Mouse (Mus musculus): ENCODE results near the gene Sult1e1.

Gene Sult1e1

DNA sequence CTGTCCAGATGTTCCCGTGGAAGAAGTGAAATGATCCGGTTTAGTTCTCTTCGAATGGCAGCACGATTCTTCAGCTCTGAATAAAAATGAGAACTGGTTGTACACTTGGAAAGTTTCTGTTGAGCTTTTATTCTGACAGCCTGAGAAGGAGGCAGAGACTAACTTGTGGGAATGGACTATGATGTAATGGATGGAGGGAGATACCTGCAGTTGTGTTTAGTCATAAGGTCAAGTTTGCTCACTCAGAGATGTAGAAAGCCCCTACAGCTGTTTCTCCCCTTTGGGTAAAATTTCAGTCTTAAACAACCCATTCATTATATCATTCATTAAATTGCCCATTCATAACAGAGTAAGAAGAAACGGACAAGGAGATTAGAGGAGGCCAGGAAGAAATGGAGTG, at the start of gene Sult1e1:
Gene Sult1e1, minus strand, starts transcription at position 101 of the 400 bp plus-strand sequence.
- DNase-seq (ENCODE audit: low read depth, low spot score): no peak

DNA sequence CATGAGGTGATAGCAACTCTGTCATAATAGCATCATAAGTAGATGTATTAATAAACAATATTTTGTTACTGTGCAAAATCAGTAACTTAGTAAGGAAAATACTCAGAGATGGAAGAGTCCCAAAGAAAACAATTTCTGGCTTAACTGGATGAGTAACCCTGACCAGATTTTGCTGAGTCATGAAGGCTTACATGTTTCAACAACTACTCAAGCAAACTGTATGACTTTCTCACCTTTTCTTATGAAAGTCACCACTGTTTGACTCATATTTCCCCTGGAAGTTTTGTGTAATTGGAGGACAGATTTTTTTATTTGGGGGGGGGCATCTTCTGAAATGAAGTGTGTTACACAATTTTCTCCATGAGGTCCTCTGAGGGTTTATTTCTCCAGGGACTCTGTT, 31.3 kb upstream of the Sult1e1 start:
- peak; percentile 50 for DNase-seq (ENCODE audit: low read depth, low spot score)

DNA sequence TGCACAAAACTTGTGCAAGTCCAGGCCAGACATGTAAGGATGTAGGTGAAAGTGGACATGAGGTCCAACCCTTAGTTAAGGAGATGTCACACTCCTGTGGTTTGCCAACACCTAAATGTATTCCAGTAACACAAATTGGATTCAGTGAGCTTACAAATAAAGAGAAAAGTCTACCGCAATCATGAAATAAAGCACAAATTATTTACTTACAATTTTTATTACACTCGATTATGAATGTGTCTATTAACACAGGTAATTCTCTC, 23.7 kb upstream of the Sult1e1 start:
- no peak for DNase-seq (ENCODE audit: low read depth, low spot score)

DNA sequence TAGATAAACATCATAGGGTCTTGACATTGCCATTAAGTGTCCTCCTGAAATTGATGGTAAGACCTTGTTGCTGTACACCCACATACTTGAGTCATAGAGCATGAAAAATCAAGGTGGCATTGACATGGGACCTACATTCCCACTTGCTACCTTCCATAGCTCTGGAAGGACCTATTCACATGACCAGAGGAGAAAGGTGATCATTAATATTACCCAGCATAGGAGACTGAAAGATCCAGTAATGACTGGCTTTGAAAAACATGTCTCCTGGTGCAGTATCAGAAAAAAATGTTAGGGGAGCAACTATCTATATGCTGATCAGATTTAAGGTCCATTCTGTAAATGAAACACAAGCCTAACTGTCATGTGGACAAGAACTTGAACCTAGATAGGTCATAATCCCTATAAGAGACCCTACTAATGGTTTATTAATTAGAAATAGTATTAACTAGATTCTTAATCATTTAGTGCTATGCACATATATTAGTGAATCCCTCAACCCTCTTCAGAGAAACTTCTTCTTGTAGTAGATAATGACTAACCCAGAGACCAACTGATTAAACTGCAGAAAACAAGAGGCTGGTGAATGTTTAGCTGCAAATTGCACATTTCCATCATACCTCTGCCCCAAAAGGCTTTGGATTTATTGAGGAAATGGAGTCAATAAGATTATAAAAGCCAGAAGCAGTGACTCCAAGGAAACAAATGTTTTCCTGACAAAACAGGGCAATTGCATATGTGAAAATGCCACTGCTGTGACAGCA, 23.2 kb upstream of the Sult1e1 start:
- no peak for DNase-seq (ENCODE audit: low read depth, low spot score)

DNA sequence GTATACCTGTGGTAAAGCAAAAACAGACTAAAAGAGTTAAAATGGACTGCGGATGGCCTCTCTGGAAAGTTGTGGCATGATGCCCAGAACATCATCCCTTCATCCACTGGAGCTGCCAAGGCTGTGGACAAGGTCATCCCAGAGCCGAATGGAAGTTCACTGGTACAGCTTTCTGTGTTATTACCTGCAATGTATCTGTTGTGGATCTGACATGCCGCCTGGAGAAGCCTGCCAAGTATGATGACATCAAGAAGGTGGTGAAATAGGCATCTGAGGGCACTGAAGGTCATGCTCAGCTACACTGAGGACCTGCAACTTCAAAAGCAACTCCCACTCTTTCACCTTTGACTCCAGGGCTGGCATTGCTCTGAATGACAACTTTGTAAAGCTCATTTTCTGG, 9.6 kb upstream of the Sult1e1 start:
- no peak for DNase-seq (ENCODE audit: low read depth, low spot score)

DNA sequence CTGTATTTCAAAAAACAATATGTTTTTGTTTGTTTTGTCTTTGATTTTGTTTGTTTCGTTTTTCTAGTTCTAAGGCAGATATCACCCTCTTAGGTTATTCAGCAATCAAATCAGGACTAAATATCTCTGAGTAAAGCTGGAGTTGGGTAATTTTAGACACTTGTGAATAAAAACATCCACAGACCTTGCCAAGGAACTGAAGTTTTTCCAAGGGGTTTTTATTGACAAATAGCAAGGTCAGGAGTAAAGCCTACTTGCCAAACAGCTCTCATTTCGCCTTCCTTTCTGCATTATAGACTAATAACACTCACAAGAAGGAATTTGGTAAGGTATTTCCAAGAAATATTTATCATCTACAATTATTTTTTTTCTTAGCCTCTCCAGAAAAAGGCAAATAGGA, 6.5 kb upstream of the Sult1e1 start:
- no peak for DNase-seq (ENCODE audit: low read depth, low spot score)

DNA sequence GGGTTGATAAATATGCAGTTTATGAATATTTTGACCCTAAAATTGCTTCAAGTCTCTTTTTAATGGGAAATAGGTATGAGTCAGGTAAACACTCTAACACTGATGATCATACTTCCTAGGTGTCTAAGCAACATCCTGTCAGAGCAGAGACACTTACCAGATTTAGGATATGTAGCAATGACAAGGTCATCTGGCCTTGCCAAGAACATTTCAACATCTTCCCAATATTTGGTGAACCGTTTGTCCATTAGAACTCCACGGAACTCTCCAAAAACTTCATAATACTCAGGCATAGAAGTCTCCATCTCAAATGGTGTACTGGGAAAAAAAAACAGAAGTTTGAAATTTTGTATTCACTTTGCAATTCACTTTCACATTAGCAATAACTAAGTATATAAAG, 1.5 kb downstream of the Sult1e1 start:
- no peak for DNase-seq (ENCODE audit: low read depth, low spot score)

DNA sequence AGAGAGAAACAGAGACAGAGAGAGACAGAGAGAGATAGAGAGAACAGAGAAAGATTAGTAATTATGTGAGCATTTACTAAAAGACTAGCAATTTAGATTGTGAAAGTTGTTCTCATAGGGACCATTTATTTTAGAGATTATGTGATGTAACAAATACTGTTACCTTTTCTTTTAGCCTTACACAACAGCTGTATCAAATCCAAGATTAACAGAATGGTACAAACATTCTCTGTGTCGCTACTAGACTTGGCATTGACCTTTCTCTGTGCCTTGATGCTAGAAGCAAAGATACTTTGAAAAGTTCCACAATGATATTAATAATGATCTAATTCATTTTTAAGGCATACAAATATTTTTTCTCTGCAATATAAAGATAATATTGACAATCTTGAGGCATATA, 11.0 kb downstream of the Sult1e1 start:
- DNase-seq (ENCODE audit: low read depth, low spot score): no peak

DNA sequence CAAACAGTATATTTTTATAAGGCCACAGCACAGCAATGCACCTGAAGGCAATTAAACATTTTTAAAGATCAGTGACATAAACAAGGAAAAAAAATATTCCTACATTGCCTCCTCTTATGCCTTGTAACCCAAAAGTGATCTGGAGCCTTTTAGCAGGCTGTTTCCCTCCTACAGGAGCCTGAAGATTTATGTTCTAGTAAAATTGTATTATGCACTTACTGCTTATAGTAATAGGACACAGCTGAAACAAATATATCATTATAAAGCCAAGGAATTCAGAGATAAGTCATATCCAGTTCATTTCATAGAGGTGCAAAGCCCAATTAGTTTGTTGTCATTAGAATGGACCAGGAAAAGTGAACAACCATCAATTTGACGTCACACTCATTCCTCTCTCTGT, 17.2 kb downstream of the Sult1e1 start:
- no peak for DNase-seq (ENCODE audit: low read depth, low spot score)

DNA sequence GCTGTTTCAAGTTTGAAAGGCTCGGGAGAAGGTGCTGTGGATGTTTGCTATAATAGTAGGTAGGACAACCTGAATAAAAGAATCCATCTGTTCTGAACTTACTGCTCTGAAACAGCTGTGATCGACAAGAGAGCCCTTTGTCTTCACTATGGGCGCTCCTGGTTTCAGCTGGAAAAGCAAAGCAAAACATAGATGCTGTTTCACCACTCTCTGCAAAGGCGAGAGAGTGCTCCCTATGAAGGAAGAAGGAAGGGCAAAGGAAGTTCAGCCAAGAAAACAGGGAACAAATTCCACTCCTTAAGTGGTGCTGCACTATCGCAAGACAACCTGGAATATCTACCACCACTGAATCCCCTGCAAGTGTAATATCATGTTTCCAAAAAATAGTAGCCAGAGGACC, 17.9 kb downstream of the Sult1e1 start:
- DNase-seq (ENCODE audit: low read depth, low spot score): no peak

DNA sequence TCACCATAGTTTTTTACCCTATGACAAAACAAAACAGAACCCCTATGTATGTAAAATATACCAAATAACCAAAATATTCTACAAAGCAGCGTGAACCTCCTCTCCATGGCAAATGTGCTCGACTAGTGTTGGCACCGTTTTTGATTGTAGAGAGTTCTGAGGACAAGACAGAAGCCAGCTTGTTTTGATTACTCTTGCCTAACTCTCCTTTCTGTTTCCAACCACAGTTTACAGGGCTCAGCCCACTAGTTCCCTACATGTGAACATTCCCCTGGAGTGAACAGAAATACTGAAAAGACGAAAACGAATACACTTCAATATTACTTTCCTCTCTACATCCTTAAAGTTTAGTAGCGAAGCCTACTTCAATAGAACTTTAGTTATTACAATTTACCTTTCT, 18.6 kb downstream of the Sult1e1 start:
- no peak for DNase-seq (ENCODE audit: low read depth, low spot score)

DNA sequence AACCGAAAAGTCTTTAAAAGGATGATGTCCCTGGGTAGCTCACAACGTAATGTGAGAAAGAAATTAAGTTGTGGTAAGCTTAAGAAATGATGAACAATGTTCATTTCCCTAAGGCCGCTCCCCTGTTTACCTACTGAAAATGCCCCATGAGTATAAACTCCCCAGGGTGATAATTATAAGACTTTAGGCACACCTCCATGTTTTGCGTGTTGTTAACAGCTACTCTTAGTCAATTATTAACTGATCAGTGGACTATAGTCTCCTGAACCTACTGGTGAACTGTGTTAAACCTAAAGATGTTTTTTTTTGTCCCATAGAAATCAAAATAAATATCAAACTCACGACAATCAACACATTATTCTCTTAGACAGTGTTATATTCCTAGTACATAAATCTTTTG, 22.5 kb downstream of the Sult1e1 start, which contains the start of gene Sult1d1:
Gene Sult1d1, minus strand, starts transcription at position 183 of the 400 bp plus-strand sequence.
- DNase-seq (ENCODE audit: low read depth, low spot score): no peak

DNA sequence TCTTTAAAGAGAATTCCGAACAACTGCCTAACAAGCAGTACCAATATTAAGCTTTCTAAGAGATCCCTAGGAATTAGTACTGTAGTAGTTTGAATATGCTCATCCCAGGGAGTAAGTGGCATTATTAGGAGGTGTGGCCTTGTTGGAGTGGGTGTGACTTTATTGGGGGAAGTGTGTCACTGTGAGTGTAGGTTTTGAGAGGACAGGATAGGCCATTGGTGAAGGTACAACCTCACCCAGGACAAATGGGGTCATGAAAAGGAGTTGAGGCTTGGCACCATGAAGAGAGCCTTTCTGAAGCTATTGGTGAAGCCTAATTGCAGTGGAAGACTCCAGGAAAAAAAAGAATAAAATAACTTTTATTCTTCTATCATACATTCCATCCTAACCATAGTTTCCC, 24.1 kb downstream of the Sult1e1 start:
- no peak for DNase-seq (ENCODE audit: low read depth, low spot score)

DNA sequence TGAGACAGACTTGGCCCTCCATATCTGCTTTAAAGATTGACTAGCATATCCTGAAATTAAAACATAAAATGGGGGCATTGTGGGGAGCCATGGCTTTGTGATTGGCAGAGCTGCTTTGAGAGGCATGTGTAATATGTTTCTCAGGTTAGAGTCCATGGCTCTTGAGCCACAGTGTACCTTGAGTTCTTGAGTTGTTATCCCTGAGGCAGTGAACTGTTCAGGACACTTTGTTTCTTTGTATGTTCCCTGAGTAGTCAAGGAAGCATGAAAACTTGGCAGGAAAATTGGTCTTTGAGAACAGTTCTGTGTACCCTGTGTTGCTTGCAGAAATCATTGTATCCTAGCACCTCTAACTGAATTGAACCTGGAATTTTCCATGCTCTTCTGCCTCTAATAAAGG, 28.4 kb downstream of the Sult1e1 start:
- DNase-seq (ENCODE audit: low read depth, low spot score): no peak

DNA sequence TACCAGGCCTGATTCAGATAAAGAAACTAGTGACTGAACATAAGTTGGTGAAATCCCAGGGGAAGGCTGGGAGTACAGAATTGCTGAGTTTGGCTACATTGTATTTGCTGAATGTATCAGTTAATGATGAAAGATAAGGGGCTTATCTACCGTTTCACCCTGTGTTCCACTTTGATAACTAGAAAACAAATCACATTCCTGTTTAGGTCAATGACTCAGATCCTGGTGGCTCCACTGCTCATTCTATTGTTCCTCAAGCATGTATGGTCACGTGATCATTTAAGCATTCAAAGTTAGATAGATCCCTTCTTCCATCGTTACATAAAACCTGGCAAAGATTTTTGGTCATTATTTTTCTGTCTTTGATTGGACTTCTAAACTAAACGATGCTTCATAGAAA, 28.9 kb downstream of the Sult1e1 start:
- DNase-seq (ENCODE audit: low read depth, low spot score): no peak

DNA sequence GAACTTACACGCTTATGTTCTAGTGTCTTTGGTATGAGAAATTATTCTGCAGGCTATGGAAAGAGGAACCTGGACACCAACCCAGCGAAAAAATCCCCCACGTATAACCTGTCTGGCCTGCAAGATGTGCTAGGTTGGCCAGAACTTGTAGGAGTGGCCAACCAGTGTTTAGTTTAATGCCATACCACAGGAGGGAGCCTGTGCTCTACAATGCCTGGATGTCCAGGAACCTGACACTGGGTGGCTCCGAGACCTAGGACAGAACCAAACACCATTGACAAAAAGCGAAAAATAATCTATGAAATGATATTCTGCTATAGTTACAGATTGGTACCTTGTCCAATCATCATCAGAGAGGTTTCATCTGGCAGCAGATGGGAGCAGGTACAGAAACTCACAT, 31.2 kb downstream of the Sult1e1 start:
- no peak for DNase-seq (ENCODE audit: low read depth, low spot score)

DNA sequence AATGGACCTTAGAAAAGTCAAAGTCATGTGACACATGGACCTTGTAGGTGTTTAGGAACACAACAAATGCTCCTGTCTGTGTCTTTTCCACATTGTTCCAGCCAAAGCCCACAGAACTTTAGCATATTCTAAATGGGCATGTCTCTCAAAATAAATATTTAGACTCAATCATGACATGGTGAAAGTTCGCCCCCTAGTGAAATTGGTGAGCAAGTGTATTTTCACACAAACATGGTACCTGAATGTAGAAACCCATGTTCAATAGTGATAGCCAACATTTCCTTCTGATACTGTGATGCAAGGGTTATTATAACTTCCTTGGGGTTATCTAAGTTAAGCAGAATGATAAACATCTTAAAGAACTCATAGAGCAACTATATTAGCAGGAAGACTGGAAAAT, 40.5 kb downstream of the Sult1e1 start:
- DNase-seq (ENCODE audit: low read depth, low spot score): peak; percentile 9

DNA sequence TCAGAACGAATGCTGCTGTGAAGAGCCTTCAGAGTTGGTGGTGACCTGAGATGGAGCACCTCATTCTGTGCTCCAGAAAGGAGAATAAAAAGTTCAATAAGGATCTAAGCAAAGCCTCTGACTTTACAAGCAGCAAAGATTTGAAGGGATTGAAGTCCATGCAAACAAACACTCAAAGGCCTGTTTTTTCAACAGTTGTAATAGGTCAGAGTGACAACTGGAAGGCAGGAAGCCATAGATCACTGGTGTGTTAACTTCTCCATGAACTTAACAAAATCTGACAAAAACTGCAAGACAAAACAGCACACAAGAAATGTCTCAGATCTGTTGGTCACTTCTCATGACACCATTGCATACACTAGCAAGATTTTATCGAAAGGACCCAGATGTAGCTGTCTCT, 53.3 kb downstream of the Sult1e1 start, which contains the start of gene Sult1b1:
Gene Sult1b1, minus strand, starts transcription at position 85 of the 400 bp plus-strand sequence.
- no peak for DNase-seq (ENCODE audit: low read depth, low spot score)

DNA sequence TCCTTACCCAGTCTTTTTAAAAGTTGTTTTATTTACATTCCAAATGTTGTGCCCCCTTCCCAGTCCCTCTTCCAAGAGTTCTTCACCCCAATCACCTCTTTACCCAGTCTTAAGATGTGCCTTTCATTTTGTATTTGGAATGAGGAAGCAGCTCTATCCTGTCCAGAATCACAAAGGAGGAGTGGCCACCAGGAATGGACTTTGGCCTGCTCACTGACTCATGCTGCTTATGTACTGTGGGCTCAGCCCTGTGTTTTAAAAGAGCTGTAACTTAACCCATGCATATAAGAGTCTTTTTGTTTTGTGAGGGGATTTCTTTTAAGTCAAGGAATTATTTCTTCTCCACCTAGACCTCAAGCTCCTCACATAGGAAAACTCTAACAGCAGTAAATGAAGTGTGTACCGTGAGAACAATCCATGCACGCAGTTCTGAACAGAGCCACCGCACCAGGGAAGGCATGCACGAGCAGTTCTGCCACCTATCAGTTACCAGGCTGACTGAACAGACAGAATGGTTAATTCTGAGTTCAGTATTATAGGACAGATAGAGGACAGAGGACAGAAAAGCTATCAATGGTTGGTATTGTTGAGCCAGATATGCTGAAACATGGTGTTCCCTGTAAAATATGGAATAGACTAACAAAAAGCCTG, 55.3 kb downstream of the Sult1e1 start:
- no peak for DNase-seq (ENCODE audit: low read depth, low spot score)

DNA sequence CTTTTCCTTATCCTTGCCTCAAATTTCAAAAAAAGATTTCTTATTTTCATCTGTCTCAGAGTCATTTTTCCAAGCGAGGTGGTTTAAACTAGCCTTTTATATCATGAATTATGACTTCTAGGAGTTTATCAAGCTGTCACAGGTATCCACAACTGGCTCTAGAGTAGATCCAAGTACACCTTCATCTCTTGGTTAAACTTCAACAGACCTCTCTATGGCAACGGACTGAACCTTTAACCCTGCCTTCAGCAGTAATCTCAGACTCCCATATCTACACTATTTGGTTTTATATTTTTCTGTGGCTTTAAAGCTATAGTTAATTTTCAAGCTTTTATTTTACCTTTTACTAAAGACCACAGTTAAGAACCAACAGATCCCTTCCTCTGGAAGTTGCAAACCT, 59.1 kb downstream of the Sult1e1 start:
- DNase-seq (ENCODE audit: low read depth, low spot score): no peak

All from 3T3-L1 (cell line).